Mouse (Mus musculus) intestine, embryonic 14.5 days (tissue): ENCODE measurements around the gene C030005K15Rik. TPM values are rescaled to one million over a fixed set of nuclear protein-coding genes. Genes with fewer than 3 reads are reported as not detected.

Experiments used
- ATAC-seq: fragments of 200-750 bp; cut with Nextera tagmentation; replicated peaks from 2 replicates; pipeline ENCODE4 v1.8.0; 2017; ENCODE audit warnings: low read depth, moderate number of reproducible peaks, moderate TSS enrichment, moderate library complexity; ENCODE audit not compliant: low FRiP score, low TSS enrichment
- DNase-seq: peaks from one replicate; pipeline ENCODE4 v3.0.0-alpha.2; 2018; ENCODE audit warnings: low spot score
- H3K27ac ChIP-seq: fragments of 300-500 bp; sonication (generic); 2 replicates; pipeline ENCODE4 v1.5.1; 2014; ENCODE audit warnings: low read depth, mild to moderate bottlenecking, control low read depth
- H3K27me3 ChIP-seq: fragments of 300-500 bp; sonication (generic); replicated peaks from 2 replicates; pipeline ENCODE4 v1.6.1; 2014; ENCODE audit warnings: low read length, control low read depth; ENCODE audit not compliant: control insufficient read depth, insufficient read depth
- H3K36me3 ChIP-seq: fragments of 300-500 bp; sonication (generic); 2 replicates; pipeline ENCODE4 v1.6.1; 2014; ENCODE audit warnings: low read length, control low read depth; ENCODE audit not compliant: control insufficient read depth, insufficient read depth
- H3K4me1 ChIP-seq: fragments of 300-500 bp; sonication (generic); replicated peaks from 2 replicates; pipeline ENCODE4 v1.6.1; 2014; ENCODE audit warnings: low read length, control low read depth, mixed read lengths; ENCODE audit not compliant: control insufficient read depth, insufficient read depth
- H3K4me2 ChIP-seq: fragments of 300-500 bp; sonication (generic); 2 replicates; pipeline ENCODE4 v1.6.1; 2014; ENCODE audit warnings: low read length
- H3K4me3 ChIP-seq: fragments of 300-500 bp; sonication (generic); 2 replicates; pipeline ENCODE4 v1.5.1; 2014; ENCODE audit warnings: low read depth, low read length, control low read depth, mixed read lengths
- H3K9ac ChIP-seq: fragments of 300-500 bp; sonication (generic); 2 replicates; pipeline ENCODE4 v1.6.1; 2014; ENCODE audit warnings: mild to moderate bottlenecking, low read length
- H3K9me3 ChIP-seq: fragments of 300-500 bp; sonication (generic); 2 replicates; pipeline ENCODE4 v1.6.1; 2016; ENCODE audit warnings: low read length, control low read depth; ENCODE audit not compliant: control insufficient read depth
- polyA plus RNA-seq: library from polyadenylated mRNA; unstranded; fragments of >200 nt; fragmentation: Nextera tagmentation; extraction: Ambion mirVana; gene quantifications from 2 replicates; pipeline ENCODE4 v1.2.1, GENCODE M21; 2014

C030005K15Rik gene
- polyA plus RNA-seq, 1 experiment from 2014 or later: not detected

DNA sequence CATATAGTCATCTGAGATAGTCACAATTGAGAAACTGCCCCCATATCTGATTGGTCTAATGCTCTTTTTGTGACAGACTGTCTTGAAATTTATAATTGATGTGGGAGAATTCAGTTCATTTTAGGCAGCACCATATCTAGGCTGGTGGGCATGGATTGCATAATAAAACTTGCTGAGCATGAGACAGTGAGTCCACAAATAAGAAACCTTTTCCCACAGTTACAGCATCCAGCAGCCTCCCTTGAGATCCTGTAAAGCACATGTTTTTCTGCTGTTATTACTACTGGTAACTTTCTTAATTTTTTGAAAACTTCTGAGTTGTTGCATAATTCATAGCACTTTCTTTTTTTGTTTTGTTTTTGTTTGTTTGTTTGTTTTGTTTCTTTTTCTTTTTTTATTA is 43.6 kb downstream of the C030005K15Rik start:
- no peak overlapping the region for H3K9ac ChIP-seq
- H3K36me3 ChIP-seq: no peaks in the 10 kb centered on the region
- no peak for ATAC-seq
- H3K4me3 ChIP-seq: no peak overlapping the region
- H3K4me2 ChIP-seq: no peak overlapping the region
- no peaks in the 10 kb centered on the region for H3K27me3 ChIP-seq
- DNase-seq: no peak
- no peaks in the 10 kb centered on the region for H3K9me3 ChIP-seq
- H3K27ac ChIP-seq: no peak overlapping the region
- no peaks in the 10 kb centered on the region for H3K4me1 ChIP-seq

Other genes with a start within 250 kb of the C030005K15Rik start
- gene Dcn, start 247.1 kb downstream of the C030005K15Rik start, polyA plus RNA-seq: 303 and 329 TPM in 2 replicates
- gene Lum, start 161.6 kb downstream of the C030005K15Rik start, polyA plus RNA-seq: 248 and 293 TPM in 2 replicates
- 0.46 and 0.53 TPM in 2 replicates for gene Kera, start 119.9 kb downstream of the C030005K15Rik start, polyA plus RNA-seq
- gene Epyc, start 82.7 kb downstream of the C030005K15Rik start, polyA plus RNA-seq: 0.47 and 0.60 TPM in 2 replicates
- not detected in 2 replicates for gene Ccer1, start 33.7 kb downstream of the C030005K15Rik start, polyA plus RNA-seq